8 mouse cellular contexts compared by ENCODE assay signal in the genomic region with DNA sequence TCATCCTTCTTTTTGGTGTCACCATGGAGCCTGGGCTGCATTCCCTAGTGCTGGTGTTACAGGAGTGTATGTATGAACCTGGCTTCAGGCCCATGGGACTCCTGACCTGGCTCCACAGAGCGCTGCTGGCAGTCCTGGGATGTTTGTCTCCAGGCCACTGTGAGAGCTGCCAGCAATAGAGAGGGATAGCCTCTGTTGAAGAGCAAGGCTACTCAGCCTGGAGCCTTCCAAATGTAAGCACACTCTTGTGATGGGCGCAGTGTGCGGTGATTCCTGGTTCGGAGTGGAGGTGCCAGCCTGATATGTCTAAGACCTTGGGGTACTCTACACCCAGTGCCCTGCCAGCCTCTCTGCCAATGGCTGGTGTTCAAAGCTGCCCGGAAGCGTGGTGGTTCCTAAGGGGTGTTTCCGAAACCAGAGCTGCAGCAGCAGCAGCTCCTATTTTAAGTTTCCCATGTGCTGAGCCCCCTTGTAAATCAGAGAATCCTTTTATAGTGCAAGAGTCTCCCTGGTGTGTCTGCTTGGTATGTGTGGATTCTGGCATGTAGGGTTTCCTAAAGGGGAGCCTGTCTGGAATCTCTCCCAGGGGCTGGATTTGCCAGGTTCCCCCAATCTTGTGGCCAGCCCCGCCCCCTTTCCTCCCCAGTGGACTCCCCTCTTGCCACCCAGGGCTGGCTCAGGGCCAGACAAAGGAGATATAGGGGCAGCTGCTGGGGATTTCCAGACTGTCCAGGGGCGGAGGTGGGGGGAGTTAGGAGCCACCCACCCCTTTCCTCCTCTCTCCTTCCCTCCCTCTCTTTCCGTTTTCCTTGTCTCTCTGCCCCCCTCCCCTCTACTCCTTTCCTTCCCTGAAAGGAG. TPM values are rescaled to one million over a fixed set of nuclear protein-coding genes. Genes with fewer than 3 reads are reported as not detected.
DNase-seq lines count a peak whose midpoint lies in the region; ATAC-seq and TF ChIP-seq lines count a peak whose summit lies in the region.

No protein-coding gene starts in this region.

- DNase-seq in forebrain, embryonic 11.5 days (ENCODE audit: low spot score): no peak
- peak; percentile 40 for DNase-seq in kidney, postnatal 0 days (ENCODE audit: low spot score)
- no peak for DNase-seq in stomach, postnatal 0 days (ENCODE audit: low spot score)
- DNase-seq in ovary, postnatal 14 days (ENCODE audit: low spot score): no peak
- no peak for DNase-seq in spleen, postnatal 14 days (ENCODE audit: low spot score in 2 of 2)

- H3K27ac ChIP-seq in forebrain, embryonic 12.5 days: no peak overlapping the region
- H3K27ac ChIP-seq in forebrain, embryonic 11.5 days (ENCODE audit: low read depth, low read length): no peak overlapping the region
- H3K27ac ChIP-seq in heart, embryonic 12.5 days (ENCODE audit: poor library complexity, severe bottlenecking): peak overlapping the region; percentile 73
- H3K27ac ChIP-seq in kidney, postnatal 0 days: no peak overlapping the region
- H3K27ac ChIP-seq in stomach, postnatal 0 days (replicated peaks): peak overlapping the region; percentile 24; the same call in 1 of the 2 replicates

- H3K4me3 ChIP-seq in forebrain, embryonic 12.5 days (replicated peaks): no peak overlapping the region
- H3K4me3 ChIP-seq in forebrain, embryonic 11.5 days (ENCODE audit: low read depth, low read length): no peak overlapping the region
- peak overlapping the region; percentile 29; the same call in 1 of the 2 replicates for H3K4me3 ChIP-seq in E14TG2a.4 (replicated peaks; ENCODE audit: low read length)
- 0 out of 2 replicates have a peak overlapping the region, but pooled peaks have one; percentile 5 for H3K4me3 ChIP-seq in heart, embryonic 12.5 days
- no peak overlapping the region for H3K4me3 ChIP-seq in kidney, postnatal 0 days (replicated peaks; ENCODE audit: low read depth, low read length)
- H3K4me3 ChIP-seq in stomach, postnatal 0 days (ENCODE audit: low read depth, low read length): no peak overlapping the region

- peaks cover 43% of the 10 kb centered on the region for H3K4me1 ChIP-seq in forebrain, embryonic 12.5 days
- peaks cover 9% of the 10 kb centered on the region for H3K4me1 ChIP-seq in forebrain, embryonic 11.5 days (replicated peaks; ENCODE audit: control insufficient read depth, insufficient read depth, low read length)
- H3K4me1 ChIP-seq in E14TG2a.4 (replicated peaks; ENCODE audit: low read depth, low read length): peaks cover 92% of the 10 kb centered on the region
- H3K4me1 ChIP-seq in heart, embryonic 12.5 days (replicated peaks): peaks cover 56% of the 10 kb centered on the region
- peaks cover 23% of the 10 kb centered on the region for H3K4me1 ChIP-seq in kidney, postnatal 0 days (replicated peaks; ENCODE audit: insufficient read depth, low read length)
- H3K4me1 ChIP-seq in stomach, postnatal 0 days (replicated peaks; ENCODE audit: control insufficient read depth, insufficient read depth): peaks cover 7% of the 10 kb centered on the region

- H3K9ac ChIP-seq in forebrain, embryonic 12.5 days: no peak overlapping the region
- H3K9ac ChIP-seq in forebrain, embryonic 11.5 days (ENCODE audit: low read length): no peak overlapping the region
- peak overlapping the region; percentile 48 for H3K9ac ChIP-seq in heart, embryonic 12.5 days
- H3K9ac ChIP-seq in kidney, postnatal 0 days (ENCODE audit: low read depth, low read length): no peak overlapping the region
- H3K9ac ChIP-seq in stomach, postnatal 0 days (ENCODE audit: low read length): 0 out of 2 replicates have a peak overlapping the region, but pooled peaks have one; percentile 13

- TF ChIP-seq CTCF in E14TG2a.4 (conservative IDR thresholded peaks at IDR 0.05; ENCODE audit: low read length): no peak
- no peak for TF ChIP-seq CTCF in kidney, postnatal 0 days (IDR thresholded peaks at IDR 0.05; ENCODE audit: low read depth)
- no peak for TF ChIP-seq CTCF in stomach, postnatal 0 days (IDR thresholded peaks at IDR 0.05; ENCODE audit: low read depth)

- H3K9me3 ChIP-seq in forebrain, embryonic 12.5 days: no peaks in the 10 kb centered on the region
- H3K9me3 ChIP-seq in forebrain, embryonic 11.5 days (ENCODE audit: control insufficient read depth, low read length): no peaks in the 10 kb centered on the region
- H3K9me3 ChIP-seq in E14TG2a.4 (ENCODE audit: low read length): no peaks in the 10 kb centered on the region
- no peaks in the 10 kb centered on the region for H3K9me3 ChIP-seq in heart, embryonic 12.5 days (replicated peaks)
- H3K9me3 ChIP-seq in kidney, postnatal 0 days (replicated peaks; ENCODE audit: low read length): no peaks in the 10 kb centered on the region
- H3K9me3 ChIP-seq in stomach, postnatal 0 days (ENCODE audit: control insufficient read depth, low read length): no peaks in the 10 kb centered on the region

- no peak for ATAC-seq in forebrain, embryonic 12.5 days (ENCODE audit: low FRiP score)
- no peak for ATAC-seq in forebrain, embryonic 11.5 days (replicated peaks; ENCODE audit: low FRiP score)
- peak; percentile 53 for ATAC-seq in heart, embryonic 12.5 days (ENCODE audit: insufficient number of reproducible peaks, low FRiP score)
- ATAC-seq in kidney, postnatal 0 days (replicated peaks; ENCODE audit: low FRiP score, low read depth): no peak
- no peak for ATAC-seq in stomach, postnatal 0 days (ENCODE audit: low FRiP score, low TSS enrichment)

- peak overlapping the region; percentile 13; the same call in 1 of the 2 replicates for H3K4me2 ChIP-seq in forebrain, embryonic 12.5 days
- H3K4me2 ChIP-seq in forebrain, embryonic 11.5 days (ENCODE audit: low read depth, low read length, severe bottlenecking): no peak overlapping the region
- H3K4me2 ChIP-seq in heart, embryonic 12.5 days: peak overlapping the region; percentile 99
- peak overlapping the region; percentile 14; the same call in 1 of the 2 replicates for H3K4me2 ChIP-seq in kidney, postnatal 0 days (ENCODE audit: low read length)
- peak overlapping the region; percentile 17; the same call in 1 of the 2 replicates for H3K4me2 ChIP-seq in stomach, postnatal 0 days (replicated peaks; ENCODE audit: low read depth)

- 61% methylated on average over 10 of the region's 10 CpGs for WGBS in forebrain, embryonic 12.5 days
- 68% methylated on average over 10 of the region's 10 CpGs for WGBS in forebrain, embryonic 11.5 days
- WGBS in heart, embryonic 12.5 days: 43% methylated on average over 10 of the region's 10 CpGs
- 60% methylated on average over 10 of the region's 10 CpGs for WGBS in kidney, postnatal 0 days
- 59% methylated on average over 10 of the region's 10 CpGs for WGBS in stomach, postnatal 0 days

- H3K27me3 ChIP-seq in forebrain, embryonic 12.5 days: peaks cover 50% of the 10 kb centered on the region
- peaks cover 16% of the 10 kb centered on the region; the same call in 1 of the 2 replicates for H3K27me3 ChIP-seq in forebrain, embryonic 11.5 days (ENCODE audit: control insufficient read depth, insufficient read depth, low read length)
- H3K27me3 ChIP-seq in E14TG2a.4 (ENCODE audit: insufficient read depth, low read length): peaks cover 36% of the 10 kb centered on the region
- H3K27me3 ChIP-seq in heart, embryonic 12.5 days (replicated peaks): 0 out of 2 replicates have a peak, but pooled peaks cover 8% of the 10 kb centered on the region
- H3K27me3 ChIP-seq in kidney, postnatal 0 days (ENCODE audit: insufficient read depth, low read length): no peaks in the 10 kb centered on the region
- no peaks in the 10 kb centered on the region for H3K27me3 ChIP-seq in stomach, postnatal 0 days (ENCODE audit: control insufficient read depth, insufficient read depth, low read length)

- no peak for TF ChIP-seq EP300 in stomach, postnatal 0 days (optimal IDR thresholded peaks at IDR 0.05)

- H3K36me3 ChIP-seq in forebrain, embryonic 12.5 days (replicated peaks): no peaks in the 10 kb centered on the region
- no peaks in the 10 kb centered on the region for H3K36me3 ChIP-seq in forebrain, embryonic 11.5 days (ENCODE audit: control insufficient read depth, insufficient read depth, low read length)
- H3K36me3 ChIP-seq in E14TG2a.4 (ENCODE audit: insufficient read depth, low read length): peaks cover 6% of the 10 kb centered on the region; the same call in 1 of the 2 replicates
- H3K36me3 ChIP-seq in heart, embryonic 12.5 days: no peaks in the 10 kb centered on the region
- H3K36me3 ChIP-seq in kidney, postnatal 0 days (ENCODE audit: insufficient read depth, low read length): no peaks in the 10 kb centered on the region
- no peaks in the 10 kb centered on the region for H3K36me3 ChIP-seq in stomach, postnatal 0 days (ENCODE audit: control insufficient read depth, insufficient read depth, low read length)

RNA-seq across cellular contexts. Expression of a gene that starts 9.0 kb away (rescaled TPM):
- polyA plus RNA-seq in forebrain, embryonic 12.5 days (2016; fragmentation: Nextera tagmentation; extraction: Ambion mirVana): 4.2 and 5.1 TPM in 2 replicates
- polyA plus RNA-seq in forebrain, embryonic 11.5 days (2014; fragmentation: Nextera tagmentation; extraction: Ambion mirVana): 3.2 and 4.8 TPM in 2 replicates
- polyA plus RNA-seq in heart, embryonic 12.5 days (2016; fragmentation: Nextera tagmentation; extraction: Ambion mirVana): 12.4 and 12.5 TPM in 2 replicates
- 5.4 and 5.7 TPM in 2 replicates for polyA plus RNA-seq in kidney, postnatal 0 days (2015; fragmentation: Nextera tagmentation; extraction: Ambion mirVana)
- polyA plus RNA-seq in stomach, postnatal 0 days (2015; fragmentation: Nextera tagmentation; extraction: Ambion mirVana): 4.3 and 4.6 TPM in 2 replicates

RNA-seq across cellular contexts. Expression of a gene that starts 44.0 kb away (rescaled TPM):
- 7.9 and 8.0 TPM in 2 replicates for polyA plus RNA-seq in forebrain, embryonic 12.5 days (2016; fragmentation: Nextera tagmentation; extraction: Ambion mirVana)
- 4.3 and 4.5 TPM in 2 replicates for polyA plus RNA-seq in forebrain, embryonic 11.5 days (2014; fragmentation: Nextera tagmentation; extraction: Ambion mirVana)
- polyA plus RNA-seq in heart, embryonic 12.5 days (2016; fragmentation: Nextera tagmentation; extraction: Ambion mirVana): 5.4 and 6.0 TPM in 2 replicates
- 2.4 and 2.6 TPM in 2 replicates for polyA plus RNA-seq in kidney, postnatal 0 days (2015; fragmentation: Nextera tagmentation; extraction: Ambion mirVana)
- polyA plus RNA-seq in stomach, postnatal 0 days (2015; fragmentation: Nextera tagmentation; extraction: Ambion mirVana): 1.3 and 1.7 TPM in 2 replicates

RNA-seq across cellular contexts. Expression of a gene that starts 54.4 kb away (rescaled TPM):
- polyA plus RNA-seq in forebrain, embryonic 12.5 days (2016; fragmentation: Nextera tagmentation; extraction: Ambion mirVana): 0.11 and 0.22 TPM in 2 replicates
- 0.03 TPM in 2 replicates for polyA plus RNA-seq in forebrain, embryonic 11.5 days (2014; fragmentation: Nextera tagmentation; extraction: Ambion mirVana)
- 0.06 and 0.08 TPM in 2 replicates for polyA plus RNA-seq in heart, embryonic 12.5 days (2016; fragmentation: Nextera tagmentation; extraction: Ambion mirVana)
- polyA plus RNA-seq in kidney, postnatal 0 days (2015; fragmentation: Nextera tagmentation; extraction: Ambion mirVana): 0.05 and 0.06 TPM in 2 replicates
- polyA plus RNA-seq in stomach, postnatal 0 days (2015; fragmentation: Nextera tagmentation; extraction: Ambion mirVana): 0.17 and 0.23 TPM in 2 replicates

Comparison
In these comparisons a context has a peak if more than half of its experiments do, and no peak if none do; other contexts are left out.
1. H3K27ac ChIP-seq: peak in heart, embryonic 12.5 days (single experiment) and stomach, postnatal 0 days (single experiment); none in forebrain, embryonic 12.5 days (single experiment), forebrain, embryonic 11.5 days (single experiment) and kidney, postnatal 0 days (single experiment).
2. H3K4me3 ChIP-seq: peak in E14TG2a.4 (single experiment) and heart, embryonic 12.5 days (single experiment); none in forebrain, embryonic 12.5 days (single experiment), forebrain, embryonic 11.5 days (single experiment), kidney, postnatal 0 days (single experiment) and stomach, postnatal 0 days (single experiment).
3. H3K9ac ChIP-seq: peak in heart, embryonic 12.5 days (single experiment) and stomach, postnatal 0 days (single experiment); none in forebrain, embryonic 12.5 days (single experiment), forebrain, embryonic 11.5 days (single experiment) and kidney, postnatal 0 days (single experiment).